Mouse (Mus musculus): ENCODE measurements around the gene 4930590J08Rik.

The 4930590J08Rik gene

DNA sequence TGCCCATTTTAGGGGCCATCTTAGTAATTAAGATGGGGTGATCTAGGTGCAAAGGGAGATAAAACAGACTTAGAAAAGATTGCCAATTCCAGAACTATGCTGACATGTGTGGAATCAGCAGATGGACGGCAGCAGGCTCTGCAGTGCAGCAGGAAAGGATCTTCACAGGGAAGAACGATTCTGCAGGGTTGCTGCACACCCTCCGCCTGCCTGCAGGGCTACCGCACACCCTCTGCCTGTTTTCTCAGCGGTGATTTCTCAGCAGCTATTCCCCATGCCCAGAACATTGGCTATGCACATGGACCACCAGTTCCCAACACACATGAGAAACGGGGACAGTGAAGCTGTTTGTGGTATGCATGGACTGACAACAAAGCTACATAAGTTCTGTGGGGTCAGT is 63.4 kb downstream of the 4930590J08Rik start:
- peak; percentile 36 to 39 for DNase-seq

DNA sequence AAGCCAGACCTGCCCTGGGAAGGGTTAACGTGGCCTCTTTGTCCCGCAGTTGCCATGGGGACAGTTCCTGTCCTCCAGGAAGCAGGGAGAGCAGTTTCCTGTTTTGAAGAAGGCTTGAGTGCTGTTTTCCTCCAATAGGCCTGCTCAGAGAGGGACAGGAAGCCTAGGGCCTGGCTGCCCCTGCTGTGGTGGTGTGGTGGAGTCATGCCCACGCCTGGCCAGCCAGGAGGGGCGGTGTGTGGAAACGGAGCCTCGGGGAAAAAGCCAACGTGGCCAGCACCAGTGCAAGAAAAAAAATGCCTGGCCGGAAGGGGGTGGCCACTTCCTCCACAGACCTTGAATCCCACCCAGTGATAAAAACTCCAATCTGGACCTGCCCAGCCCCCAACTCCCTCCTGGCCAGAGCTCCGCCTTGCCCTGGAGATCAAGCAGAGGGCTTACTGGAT is 69.6 kb downstream of the 4930590J08Rik start:
- DNase-seq = peak; percentile 29 to 33

DNA sequence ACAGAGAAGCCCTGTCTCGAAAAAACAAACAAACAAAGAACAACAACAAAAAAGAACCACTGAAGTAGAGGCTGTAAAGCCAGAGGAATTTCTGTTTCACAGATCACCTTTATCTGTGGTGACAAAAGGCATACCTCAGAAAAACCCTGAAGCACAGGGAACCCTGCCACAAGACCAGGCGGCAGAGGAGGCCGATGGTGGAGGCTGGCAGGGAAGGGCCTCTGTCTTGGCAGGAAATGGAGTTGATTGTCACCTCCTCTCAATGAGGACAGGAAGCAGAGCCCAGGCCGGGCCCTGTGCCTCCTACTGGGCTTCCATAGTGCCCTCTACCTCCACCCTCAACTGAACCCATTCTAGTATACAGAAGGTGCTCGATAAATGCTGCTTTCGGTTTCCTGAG is 71.4 kb downstream of the 4930590J08Rik start:
- no peak for DNase-seq

DNA sequence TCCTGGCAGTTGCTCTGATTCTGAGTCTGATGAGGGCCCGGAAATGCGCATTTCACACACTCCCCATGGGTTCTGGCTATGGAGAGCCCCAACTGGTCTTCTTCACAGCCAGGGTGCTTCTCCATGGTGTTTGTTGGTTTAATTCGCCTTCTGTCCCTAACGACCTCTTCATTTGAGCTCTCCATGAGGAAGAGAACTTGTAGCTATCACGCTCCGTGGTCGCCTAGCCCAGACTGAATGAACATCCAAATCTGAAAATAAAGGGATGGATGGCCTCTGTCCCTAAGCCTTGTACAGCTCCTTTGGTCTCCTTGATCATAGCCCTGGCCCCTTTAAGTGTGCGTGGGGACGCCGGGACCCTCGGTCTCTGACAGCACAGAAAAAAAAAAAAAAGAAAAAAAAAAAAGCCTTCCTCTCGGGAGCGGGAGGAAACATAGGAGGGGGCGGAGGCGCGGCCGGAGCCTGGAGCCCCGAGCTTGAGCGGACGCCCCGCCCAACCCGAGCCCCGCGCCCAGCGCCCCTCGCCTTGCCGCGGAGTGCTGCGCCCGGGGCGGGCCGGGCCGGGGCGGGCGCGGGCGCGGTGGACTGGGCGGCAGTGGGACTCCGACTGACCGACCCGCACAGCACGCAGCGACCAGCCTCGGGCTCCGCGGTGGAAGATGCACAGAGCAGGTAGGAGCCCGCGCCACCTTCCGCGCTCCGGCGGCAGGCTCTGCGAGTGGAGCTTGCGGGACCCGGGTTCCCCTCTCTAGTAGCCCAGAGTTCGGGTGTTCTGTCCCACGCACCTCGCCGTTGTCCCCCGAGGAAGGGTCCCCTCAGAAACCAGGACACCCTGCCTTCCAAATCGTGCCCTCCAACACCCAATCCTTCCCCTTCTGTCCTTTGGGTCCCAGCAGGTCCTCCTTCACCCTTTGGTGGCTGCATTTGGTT is 76.0 kb downstream of the 4930590J08Rik start, which contains the start of gene Fgd5:
Gene Fgd5, plus strand, starts transcription at position 508 of the 930 bp plus-strand sequence.
- peak; percentile 51 to 54 for DNase-seq

DNA sequence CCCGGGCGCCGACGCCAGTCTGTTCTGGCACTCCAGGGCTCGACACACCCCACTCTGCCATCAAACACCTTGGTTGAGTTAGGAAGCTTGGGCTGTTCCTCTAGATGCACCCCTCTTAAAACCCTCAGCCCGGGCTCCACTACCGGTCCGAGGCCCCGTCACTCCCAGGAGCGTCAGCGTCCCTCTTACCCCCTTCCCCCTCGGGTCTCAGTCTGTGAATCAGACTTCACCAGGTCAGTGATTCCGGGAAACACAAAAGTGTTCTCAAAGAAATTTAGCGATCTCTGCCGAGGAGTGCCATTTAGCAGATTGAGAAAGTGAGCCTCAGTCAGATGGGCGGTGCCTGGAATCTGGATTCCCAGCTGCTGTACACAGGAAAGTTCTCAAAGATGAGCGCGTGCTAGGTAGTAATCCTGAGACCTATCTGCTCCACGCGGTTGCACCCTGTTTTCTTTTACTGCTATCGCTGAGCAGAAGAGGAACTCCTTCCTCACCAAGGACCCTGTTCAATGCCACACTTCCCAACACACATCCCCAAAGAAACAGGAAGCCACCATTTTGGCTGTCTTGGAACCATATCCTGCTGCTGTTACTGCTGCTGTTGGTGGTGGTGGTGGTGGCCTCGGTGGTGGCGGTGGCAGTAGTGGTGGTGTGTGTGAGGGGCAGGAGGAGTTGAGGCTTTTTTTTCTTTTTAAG is 76.8 kb downstream of the 4930590J08Rik start:
- DNase-seq = no peak

DNA sequence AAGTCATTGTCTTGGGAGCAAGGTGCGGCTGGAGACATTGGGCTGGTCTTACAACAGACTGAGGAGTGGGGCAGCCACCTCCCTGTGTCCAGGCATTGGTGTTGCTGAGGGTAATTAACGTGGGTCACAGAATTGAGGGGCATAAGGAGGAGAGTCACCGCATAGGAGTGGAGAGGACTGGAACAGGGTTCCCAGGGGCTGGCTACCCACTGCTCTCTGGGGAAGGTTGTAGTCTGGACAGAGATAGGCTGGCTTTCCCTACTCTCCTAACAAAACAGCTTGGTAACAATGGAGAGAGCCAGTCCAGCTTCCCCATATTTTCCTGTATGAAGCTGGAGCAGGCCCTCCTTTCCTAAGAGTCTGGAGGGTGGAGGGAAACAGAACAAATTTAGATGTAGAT is 77.4 kb downstream of the 4930590J08Rik start:
- DNase-seq = no peak

DNA sequence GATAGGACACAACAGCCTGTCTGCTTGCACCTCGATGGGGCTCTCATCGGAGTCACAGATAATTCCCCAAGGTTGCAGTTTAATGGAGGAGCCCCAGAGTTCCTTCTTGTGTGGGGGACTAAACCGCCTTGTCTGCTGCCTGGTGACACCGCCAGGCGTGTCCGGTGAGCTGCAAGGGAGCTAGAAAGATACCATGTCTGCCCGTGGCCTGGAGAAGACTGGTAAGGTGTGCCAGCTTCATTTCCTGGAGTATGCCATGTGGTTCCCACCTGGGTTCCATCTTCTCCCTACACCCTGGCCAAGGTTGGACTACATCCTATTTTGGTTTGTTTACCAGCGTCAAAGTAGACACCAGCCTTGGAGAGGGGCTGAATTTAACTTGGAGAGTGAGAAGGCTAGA is 87.5 kb downstream of the 4930590J08Rik start:
- peak in 1 of 2 experiments; percentile 42 for DNase-seq

DNA sequence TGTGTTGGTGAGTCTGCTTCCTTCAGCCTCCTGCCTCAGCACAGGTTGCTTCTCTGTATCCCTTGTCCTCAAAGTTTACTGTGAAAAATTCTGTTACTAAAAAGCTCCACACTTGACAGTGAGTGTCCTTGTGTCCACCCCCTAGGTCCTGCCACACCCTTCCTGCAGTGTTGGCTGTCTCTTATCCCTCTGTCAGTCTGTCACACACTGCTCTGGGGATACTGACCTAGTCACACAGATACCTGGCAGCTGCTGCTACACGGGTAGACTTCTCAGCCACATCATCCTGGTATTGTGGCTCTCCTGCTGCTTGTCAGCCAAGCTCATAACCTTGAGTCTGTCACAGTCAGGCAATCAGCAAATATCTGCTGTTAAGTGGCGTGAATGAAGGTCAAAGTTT is 90.2 kb downstream of the 4930590J08Rik start:
- no peak for DNase-seq

DNA sequence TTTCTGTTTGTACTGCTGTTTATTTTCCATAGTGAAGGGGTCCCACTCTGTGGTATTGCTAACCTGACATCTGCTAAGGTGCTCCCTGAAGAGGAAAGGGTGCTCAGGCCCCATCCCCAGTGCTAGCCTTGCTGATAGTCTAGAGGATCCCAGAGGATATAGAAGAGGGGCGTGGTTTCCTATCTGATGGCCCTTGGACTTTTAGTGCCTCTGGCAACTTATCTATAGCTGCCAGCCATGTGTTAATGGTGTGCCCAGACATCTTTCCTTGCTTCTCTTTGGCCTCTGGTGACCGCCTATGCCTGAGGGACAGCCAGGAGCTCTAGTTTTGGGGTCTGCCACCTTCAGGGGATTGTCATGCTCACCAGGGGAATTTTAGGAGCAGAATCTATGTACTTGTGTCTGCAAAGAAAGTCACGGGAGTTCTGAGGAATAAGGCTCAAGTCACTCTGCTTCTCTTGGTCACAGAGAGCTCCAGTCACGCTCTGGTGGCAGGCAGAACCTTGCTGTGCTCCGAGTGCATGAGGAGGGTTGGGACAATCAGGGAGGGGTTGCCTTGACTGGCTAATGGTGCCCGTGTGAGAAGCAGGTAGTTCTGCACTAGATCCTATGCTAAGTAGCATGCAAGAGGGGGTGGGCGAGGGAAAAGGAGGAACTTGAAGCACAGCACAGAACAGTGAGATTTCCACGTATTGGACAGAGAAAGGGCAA is 91.3 kb downstream of the 4930590J08Rik start:
- no peak for DNase-seq

DNA sequence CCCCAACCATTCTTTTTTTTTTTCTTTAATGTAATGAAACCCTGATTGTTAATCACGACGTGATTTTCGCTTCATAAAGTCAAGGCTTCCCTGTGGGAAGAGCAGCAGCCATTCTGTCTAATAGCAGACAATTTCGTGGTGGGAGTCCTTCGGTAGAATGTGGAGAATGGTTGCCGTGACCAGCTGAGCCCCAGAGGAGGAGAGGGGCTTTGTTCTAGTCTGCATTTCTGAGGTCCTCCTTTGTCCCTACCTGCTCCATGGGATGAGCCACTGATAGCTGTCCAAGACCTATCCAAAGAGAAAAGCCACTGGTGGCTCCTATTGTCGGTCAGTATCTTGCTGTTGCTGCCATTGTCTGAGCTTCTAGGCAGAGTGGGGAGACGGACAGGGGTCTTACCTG is 93.5 kb downstream of the 4930590J08Rik start:
- DNase-seq = no peak
